Mouse (Mus musculus) neutrophil, adult 5-6 weeks (primary cell): ENCODE measurements around the gene Mrtfa. TPM values are rescaled to one million over a fixed set of nuclear protein-coding genes. Genes with fewer than 3 reads are reported as not detected.
A peak's percentile ranks its signal among the peaks of the same experiment; 100 is the strongest.

Source experiments
- ATAC-seq: fragments of 151-379, 151-347 bp; 2 replicates; pipeline ENCODE4 v1.8.0; 2017; ENCODE audit warnings: mild to moderate bottlenecking, moderate TSS enrichment; ENCODE audit not compliant: insufficient number of reproducible peaks, poor library complexity, low FRiP score, severe bottlenecking; ENCODE audit errors: extremely low read depth
- total RNA-seq: library from RNA; stranded (forward); fragments of 200-1000 nt; gene quantifications from 2 replicates; pipeline ENCODE4 v1.2.3, GENCODE M21; 2017

Mrtfa gene
- total RNA-seq, 1 experiment from 2014 or later, result 59.9 TPM

DNA sequence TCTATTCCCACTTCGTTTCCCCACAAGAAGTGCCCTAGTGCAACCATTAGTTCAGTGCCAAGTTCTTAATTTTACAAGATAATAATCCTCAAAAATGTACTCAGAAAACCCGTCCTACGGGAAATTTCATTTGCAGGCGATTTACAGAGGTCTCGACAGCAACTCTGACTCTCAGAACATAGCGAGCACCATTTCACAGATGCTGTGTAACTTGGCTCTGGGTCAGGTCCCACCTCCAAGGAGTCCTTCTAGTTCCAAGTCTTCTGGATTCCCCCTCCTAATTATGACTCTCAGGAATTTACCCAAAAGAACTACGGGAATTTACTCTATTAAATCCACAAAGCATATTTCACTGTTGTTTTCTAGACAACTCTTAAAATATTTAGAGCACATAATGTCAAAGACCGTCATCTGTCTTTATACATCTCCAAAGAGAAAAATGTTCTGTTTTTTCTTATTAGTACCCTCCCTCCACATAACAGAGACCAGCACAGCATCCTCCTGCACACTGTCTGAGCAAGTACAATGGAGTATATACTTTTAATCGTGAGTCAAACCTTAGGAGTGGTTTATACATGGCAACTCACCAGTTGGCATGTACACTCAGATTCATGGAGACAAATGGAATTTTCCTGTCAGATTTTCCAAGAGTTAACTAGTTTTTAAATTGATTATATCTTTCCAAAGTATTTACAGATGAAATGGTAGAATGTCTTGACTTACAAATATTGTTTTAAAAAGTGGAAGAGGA, 25.8 kb downstream of the Mrtfa start:
- no peak for ATAC-seq

DNA sequence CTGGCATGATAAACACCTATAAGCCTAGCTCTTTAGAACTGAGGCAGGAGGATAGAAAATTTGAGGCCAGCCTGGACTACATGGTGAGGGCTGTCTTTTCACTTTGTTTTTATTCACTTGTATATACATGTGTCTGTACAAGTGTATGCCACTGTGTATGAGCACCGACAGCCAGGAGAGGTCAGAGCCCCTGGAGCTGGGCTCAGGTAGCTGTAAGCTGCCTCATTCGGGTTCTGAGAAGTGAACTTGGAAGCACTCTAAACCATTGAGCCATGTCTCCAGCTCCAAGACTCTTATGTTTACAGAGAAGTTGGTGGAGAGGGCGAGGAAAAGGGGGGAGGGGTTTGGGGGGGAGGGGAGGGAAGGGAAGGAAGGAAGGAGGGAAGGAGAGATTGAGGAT, 29.0 kb downstream of the Mrtfa start:
- ATAC-seq, result no peak

DNA sequence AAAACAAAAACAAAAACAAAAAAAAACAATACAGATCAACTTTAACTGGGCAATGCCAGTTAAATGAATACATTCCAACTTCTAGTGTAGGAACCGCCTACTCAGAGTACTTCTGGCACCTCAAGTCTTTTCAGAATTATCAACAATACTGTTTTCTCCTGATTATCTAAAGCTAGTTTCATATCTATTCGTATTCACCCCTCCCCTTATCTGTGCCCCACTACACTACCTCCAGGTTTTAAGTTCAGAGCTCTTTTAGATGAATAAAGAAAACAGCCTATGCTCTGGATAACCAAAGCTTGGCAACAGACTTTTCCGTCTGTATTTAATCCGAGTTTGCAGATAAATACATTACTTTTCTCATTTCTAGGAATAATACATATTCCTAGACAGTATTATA, 29.9 kb downstream of the Mrtfa start:
- ATAC-seq, result no peak

DNA sequence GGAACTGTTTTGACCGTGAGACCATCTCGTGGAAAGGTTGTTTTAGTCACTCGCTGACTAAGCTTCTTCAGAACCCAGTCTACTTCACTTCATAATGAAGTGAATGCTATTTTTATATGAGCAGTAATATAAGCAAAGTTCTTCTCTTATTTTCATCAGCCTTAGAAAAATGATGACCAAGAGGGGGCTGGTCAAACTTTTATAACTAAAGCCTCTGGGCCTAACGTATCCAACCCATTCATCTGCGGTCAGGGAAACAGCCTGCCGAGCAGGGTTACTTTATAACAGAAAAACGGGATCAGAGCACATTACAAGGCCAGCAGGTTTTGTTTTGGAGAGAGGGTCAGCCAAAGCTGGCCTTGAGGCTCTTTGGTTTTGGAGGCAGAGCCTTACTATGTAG, 31.3 kb downstream of the Mrtfa start:
- ATAC-seq, result no peak

DNA sequence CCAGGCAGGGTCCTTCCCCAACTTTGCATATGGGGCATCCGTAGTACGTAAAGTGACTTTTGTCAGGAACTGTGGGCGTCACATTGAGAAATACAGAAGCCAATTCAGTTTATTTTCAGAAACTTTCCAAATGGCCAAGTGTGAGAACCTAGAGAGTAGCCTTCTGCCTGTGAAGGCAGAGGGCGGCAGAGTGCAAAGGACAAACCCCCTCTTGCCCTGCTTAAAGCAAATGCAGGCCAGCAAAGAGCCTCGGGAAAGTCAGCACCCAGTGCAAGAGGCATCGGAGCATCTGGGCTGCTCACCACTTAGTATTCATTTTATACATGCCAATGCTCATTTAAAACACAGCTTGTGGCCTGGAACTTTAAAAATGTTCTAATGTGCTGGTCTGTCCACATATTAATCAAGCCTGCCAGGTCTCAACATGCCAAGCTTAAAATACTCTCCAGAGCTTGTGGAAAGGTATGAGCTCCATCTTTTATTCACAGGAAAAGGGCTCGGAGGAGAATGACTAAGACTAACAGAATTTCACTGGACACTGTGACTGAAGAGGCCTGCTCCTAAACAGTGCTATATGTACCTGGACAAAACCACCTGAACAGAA, 31.9 kb downstream of the Mrtfa start:
- no peak for ATAC-seq

DNA sequence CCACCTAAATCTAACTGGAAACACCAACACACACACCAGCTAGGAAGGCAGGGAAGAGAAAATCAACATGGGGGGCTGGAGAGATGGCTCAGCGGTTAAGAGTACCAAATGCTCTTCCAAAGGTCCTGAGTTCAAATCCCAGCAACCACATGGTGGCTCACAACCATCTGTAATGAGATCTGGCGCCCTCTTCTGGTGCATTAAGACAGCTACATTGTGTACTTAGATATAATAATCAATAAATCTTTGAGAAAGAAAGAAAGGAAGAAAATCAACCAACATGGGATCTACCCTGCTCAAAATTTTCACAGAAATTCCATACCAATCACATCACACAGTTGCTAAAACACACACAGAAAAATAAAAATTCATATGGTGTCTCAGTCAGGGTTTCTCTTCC, 34.1 kb downstream of the Mrtfa start:
- no peak for ATAC-seq

DNA sequence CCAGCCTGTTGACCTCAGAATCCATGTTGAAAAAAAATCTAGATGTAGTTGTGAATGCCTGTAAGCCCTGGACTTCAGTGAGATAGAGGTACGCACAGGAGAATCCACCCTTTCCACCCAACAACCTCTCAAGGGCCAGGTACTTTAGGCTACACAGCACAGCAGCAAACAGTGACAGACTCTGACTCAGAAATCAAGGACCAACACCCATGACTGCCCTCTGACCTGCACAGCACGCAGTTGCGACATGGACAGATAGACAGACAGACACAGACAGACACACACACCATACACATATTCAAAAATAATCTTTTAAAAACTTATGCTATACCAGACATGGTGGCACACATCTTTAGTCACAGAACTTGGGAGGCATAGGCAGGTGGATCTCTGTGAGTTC, 34.7 kb downstream of the Mrtfa start:
- ATAC-seq, result no peak

DNA sequence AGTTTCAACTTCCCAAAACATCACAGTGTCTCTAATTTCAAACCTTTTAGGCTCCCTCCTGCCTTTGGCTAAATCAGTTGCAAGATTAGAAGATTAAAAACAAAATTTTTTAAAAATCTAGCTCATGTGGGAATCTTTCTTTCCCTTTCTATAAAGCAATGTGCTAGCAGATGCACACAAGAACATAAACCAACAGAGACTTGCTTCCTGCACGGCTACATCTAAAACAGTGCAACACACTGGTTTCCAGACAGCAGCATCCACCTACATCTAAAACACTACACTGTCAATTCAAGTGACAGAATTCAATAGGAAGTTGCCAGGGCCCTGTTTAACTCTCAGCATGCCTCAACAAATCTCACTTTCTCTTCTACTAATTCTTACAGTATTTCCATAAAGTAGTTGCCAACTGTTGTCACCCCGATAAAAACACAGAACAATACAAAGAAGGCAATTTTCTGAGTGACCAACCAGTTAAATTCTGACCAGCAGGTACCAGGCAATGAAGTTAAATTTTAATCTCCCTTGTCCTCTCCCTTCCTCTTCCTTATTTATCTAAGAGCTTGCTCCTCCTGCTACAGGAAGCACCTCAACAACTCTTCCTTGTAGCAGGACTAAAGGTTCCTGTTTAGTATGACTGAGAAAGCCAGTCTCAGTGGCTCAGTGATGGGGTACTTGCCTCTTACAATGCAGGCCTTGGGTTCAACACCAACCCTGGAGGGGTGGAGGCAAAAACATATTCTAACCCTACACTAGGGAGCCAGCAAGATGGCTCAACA, 35.5 kb downstream of the Mrtfa start:
- ATAC-seq, result no peak

DNA sequence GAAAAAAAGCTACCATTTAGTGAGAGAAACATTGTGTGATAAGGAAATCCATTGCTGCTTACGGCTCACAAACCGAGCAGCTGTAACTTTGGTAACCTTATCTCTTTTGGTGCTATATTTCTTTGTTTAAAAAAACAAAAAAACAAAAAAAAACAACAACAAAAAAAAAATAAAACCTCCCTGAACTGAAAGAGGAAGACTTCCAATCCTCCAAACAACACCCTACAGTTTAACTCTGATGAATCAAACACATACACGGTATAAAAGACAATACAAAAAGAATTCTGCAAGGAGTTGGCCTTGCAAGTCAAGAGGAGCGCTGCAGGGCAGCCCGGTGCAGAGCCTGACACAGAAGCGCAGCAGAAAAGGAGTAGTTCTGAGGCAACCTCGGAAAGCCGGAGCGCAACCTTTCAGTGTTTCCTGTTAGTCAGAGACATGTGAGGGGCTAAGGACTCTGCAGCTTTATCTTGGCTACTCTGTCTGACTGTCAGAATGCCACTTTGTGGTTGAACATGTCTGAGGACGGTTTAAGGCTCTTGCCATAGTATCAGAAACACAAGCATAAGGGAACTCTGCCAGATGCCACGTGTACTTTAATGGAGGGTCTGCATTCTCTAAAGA, 48.5 kb downstream of the Mrtfa start:
- no peak for ATAC-seq

DNA sequence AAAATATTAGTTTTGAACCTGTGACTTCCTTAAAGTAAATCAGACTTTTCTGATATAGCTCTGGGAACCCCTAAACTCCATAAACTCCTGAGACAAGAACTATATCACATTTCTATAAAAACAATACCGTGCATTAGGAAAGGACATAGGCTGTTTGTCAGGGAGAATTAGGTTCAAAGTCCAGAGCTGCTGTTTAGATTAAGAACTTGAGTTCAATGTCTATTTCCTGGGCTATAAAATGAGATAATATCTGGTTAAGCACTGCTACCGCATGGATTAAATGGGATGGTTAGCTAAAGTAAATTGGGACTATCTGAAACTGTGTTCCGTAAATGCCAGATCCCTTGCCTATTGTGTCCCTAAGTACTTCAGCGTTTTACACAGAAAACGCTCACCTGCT, 50.6 kb downstream of the Mrtfa start:
- ATAC-seq, result no peak

DNA sequence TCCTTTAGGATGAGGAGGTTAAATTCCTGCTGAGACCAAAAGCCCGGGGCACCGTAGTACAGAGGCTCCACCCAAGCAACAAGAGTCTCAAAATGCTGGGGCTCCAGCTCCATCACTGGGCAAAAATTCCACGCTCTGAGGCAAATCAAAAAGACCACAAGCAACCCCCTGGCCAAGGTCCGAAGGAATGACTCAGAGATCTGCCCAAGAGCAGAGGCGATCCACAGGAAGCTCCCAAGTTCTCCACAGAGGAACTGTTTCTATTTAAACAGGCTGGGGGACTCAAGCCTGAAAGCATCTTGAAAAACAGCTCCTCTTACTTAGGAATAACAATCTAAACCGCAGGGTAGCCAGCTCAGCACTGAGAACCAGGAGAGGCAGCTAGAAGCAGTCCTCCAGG, 53.3 kb downstream of the Mrtfa start:
- no peak for ATAC-seq

DNA sequence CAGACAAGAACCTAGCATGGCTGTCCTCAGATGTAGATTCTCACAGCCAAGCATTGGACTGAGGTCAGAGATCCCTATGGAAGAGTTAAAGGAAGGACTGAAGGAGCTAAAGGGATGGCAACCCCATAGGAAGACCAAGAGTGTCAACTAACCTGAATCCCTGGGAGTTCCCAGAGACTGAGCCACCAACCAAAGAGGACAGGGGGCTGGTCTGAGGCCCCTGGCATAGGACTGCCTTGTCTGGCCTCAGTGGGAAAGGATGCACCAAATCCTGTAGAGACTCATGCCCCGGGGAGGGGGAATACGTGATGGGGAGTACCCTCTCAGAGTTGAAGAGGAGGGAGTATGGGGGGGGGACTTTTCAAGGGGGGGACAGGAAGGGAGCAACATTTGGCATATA, 56.8 kb downstream of the Mrtfa start:
- no peak for ATAC-seq

DNA sequence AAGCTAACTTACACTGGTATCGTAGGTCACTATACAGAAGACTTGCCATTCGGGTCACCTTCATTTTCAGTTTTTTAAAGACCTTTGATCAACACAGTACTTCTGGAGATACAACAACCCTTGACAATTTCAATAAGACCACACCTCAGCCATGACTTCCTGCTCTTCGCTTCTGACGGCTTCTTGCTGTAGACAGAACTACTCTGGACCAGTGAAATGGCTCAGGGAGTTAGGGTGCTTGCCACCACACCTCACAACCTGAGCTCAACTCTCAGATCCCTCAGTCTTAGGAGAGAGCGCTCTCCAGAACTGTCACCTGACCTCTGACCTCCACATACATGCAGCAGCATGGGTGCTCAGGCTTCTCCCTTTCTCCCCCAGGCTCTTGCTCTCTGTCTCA, 59.4 kb downstream of the Mrtfa start:
- 0 out of 2 replicates have a peak, but pooled peaks have one; percentile 26 for ATAC-seq

DNA sequence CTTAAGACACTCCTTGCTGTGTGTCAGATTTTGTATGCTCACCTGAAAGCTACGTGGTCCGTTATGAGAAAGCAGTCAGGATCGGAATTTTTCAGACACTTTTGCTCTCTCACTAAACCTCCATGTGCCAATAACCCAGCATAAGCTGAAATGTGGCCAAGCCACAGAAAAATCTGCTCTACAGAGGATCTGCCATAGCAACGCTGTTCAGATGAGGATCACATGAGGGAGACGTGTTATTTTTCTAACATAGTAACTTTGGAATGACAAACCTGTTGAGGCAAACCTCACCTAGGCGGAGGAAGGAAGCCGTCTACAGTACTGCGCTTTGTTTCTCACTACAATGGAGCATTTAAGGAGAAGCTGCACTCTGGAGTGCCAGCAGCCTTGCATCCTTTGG, 60.6 kb downstream of the Mrtfa start:
- no peak for ATAC-seq

DNA sequence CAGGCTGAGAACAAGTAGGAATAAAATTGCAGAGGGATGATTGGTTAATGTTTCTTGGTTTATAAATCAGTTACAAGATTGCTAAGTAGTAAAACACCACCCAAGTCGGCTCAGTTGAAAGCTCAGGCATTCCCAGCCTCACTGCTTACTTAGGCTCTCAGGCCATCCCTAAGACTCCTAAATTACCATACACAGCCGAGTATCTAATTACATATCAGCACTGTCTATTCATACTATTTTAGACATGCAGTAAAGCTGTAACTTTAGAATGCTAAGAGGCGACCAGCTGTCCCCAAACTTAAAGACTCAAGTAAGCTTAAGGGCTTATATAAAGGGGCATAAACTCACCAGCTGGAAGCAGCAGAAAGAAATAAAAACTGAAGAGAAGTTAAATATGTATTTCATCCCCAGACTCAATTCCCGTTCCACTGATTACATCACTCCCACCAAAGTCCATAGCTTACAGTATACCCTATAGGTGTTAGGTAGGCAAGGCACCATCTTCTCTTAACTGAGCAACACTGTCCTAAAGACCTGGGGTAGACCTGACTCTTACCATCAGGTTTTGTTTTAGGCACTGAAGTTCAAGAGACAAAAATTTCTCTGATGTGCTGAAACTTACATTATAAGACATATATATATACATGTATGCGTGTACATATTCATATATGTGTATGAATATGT, 62.3 kb downstream of the Mrtfa start:
- no peak for ATAC-seq

DNA sequence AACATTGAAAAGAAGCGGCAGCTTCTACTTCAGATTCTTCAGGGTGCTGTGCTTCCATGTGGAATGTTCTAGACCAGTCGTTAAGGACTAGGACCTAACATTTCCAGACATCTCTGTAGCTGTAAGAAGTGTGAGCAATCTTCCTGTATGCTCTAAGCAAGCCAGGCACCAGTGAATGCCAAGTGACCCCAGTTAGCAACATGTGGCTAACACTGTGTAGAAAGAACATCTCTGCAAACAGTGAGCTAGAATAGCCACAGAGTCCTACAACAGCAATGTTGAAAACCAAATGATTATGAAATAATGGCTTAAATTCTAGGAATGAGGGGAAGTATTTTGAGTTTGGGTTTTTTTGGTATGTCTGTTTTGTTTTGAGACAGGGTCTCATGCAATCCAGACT, 66.3 kb downstream of the Mrtfa start:
- no peak for ATAC-seq

DNA sequence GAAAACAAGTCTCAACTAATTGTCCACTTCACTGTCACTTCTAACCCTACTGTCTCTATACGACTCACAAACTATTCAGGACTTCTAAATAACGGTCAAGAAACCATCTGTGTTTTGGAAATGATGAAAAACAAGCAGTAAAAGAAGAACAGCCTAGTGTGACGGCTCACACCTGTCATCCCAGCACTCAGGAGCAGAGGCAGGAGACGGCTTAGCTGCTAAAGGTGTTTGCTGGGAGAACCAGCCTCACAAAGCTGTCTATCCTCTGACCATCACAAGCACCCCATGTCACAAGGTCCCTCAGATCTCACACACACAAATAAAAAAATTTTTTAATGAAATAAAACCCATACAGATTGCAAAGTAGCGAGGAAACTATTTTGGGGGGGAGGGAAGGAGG, 67.4 kb downstream of the Mrtfa start:
- ATAC-seq, result no peak

DNA sequence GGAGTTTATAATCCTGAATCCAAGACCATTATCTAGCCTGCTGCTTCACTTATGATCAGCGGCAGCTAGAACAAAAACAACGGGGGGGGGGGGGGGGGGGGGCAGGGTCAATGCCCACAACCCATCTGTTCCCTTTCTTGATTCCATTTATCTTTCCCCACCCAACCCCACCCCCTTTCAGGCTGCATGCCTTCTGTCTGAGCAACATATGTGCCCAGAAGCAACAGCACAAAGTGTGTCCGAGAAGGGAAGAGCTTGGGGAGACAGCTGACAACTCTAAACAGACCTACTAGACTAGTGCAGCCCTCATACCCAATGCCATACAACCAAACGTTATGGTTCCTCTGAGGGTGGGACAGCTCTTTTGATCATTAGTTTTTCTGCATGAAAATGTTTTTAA, 68.0 kb downstream of the Mrtfa start:
- ATAC-seq, result no peak

DNA sequence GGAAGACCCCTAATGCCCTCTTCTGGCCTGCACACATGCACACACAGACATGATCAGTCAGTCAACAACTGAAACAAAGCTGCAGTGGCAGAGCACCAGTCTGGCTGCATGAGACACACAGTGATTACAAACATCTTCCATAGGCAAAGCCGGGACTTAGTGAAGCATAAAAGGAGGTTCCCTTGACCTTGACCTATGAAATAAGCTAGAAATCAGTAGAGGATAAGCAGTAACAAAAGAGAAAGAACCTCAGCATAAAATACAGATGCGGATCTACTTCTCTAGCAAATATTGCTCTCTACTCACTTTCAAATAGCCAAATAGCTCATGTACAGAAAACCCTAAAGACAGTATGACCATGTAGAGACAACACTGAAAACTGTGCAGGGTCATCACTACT, 68.5 kb downstream of the Mrtfa start:
- no peak for ATAC-seq
